20 mouse cellular contexts compared by ENCODE assay signal in genomic region chr2:93572565-93572964, GRCm38 (mm10). TPM values are rescaled to one million over a fixed set of nuclear protein-coding genes. Genes with fewer than 3 reads are reported as not detected.
DNase-seq lines count a peak whose midpoint lies in the region; ATAC-seq and TF ChIP-seq lines count a peak whose summit lies in the region.
"Had no signal": no experiment of that assay in that cellular context is flagged by ENCODE, and none has a peak within 500 bp of the region (broad histone marks: within the 10 kb centered on the region; RNA-seq: fewer than 3 reads in every experiment).

No protein-coding gene starts in this region.

- H3K4me2 ChIP-seq in forebrain, postnatal 0 days (ENCODE audit: low read depth): no peak overlapping the region
- H3K4me2 ChIP-seq in forebrain, embryonic 11.5 days (ENCODE audit: low read depth, low read length, severe bottlenecking): no peak overlapping the region
- H3K4me2 ChIP-seq in lung, embryonic 15.5 days: no peak overlapping the region
- H3K4me2 ChIP-seq: liver, embryonic 15.5 days; midbrain, embryonic 15.5 days; neural tube, embryonic 13.5 days had no signal

- H3K27me3 ChIP-seq in forebrain, postnatal 0 days (ENCODE audit: insufficient read depth, low read length): no peaks in the 10 kb centered on the region
- no peaks in the 10 kb centered on the region for H3K27me3 ChIP-seq in forebrain, embryonic 11.5 days (ENCODE audit: control insufficient read depth, insufficient read depth, low read length)
- no peaks in the 10 kb centered on the region for H3K27me3 ChIP-seq in lung, embryonic 15.5 days
- H3K27me3 ChIP-seq in limb, embryonic 10.5 days (ENCODE audit: low read depth, poor library complexity, severe bottlenecking): peaks cover 8% of the 10 kb centered on the region
- H3K27me3 ChIP-seq: liver, embryonic 15.5 days; midbrain, embryonic 15.5 days; neural tube, embryonic 13.5 days had no signal

- H3K36me3 ChIP-seq in forebrain, postnatal 0 days (ENCODE audit: insufficient read depth): no peaks in the 10 kb centered on the region
- H3K36me3 ChIP-seq in forebrain, embryonic 11.5 days (ENCODE audit: control insufficient read depth, insufficient read depth, low read length): no peaks in the 10 kb centered on the region
- H3K36me3 ChIP-seq in lung, embryonic 15.5 days: no peaks in the 10 kb centered on the region
- H3K36me3 ChIP-seq in limb, embryonic 10.5 days: no peaks in the 10 kb centered on the region
- H3K36me3 ChIP-seq: liver, embryonic 15.5 days; midbrain, embryonic 15.5 days; neural tube, embryonic 13.5 days had no signal

- TF ChIP-seq CTCF in forebrain, postnatal 0 days (IDR thresholded peaks at IDR 0.05; ENCODE audit: low read depth): no peak

- H3K27ac ChIP-seq in forebrain, postnatal 0 days (ENCODE audit: low read depth, low read length): no peak overlapping the region
- H3K27ac ChIP-seq in forebrain, embryonic 11.5 days (ENCODE audit: low read depth, low read length): no peak overlapping the region
- no peak overlapping the region for H3K27ac ChIP-seq in lung, embryonic 15.5 days
- 0 out of 2 replicates have a peak overlapping the region, but pooled peaks have one; percentile 42 for H3K27ac ChIP-seq in limb, embryonic 10.5 days
- H3K27ac ChIP-seq: liver, embryonic 15.5 days; midbrain, embryonic 15.5 days; neural tube, embryonic 13.5 days had no signal

- H3K4me3 ChIP-seq in forebrain, postnatal 0 days (ENCODE audit: low read depth, low read length): no peak overlapping the region
- no peak overlapping the region for H3K4me3 ChIP-seq in forebrain, embryonic 11.5 days (ENCODE audit: low read depth, low read length)
- no peak overlapping the region for H3K4me3 ChIP-seq in lung, embryonic 15.5 days
- no peak overlapping the region for H3K4me3 ChIP-seq in limb, embryonic 10.5 days
- H3K4me3 ChIP-seq: liver, embryonic 15.5 days; midbrain, embryonic 15.5 days; neural tube, embryonic 13.5 days had no signal

- H3K4me1 ChIP-seq in forebrain, postnatal 0 days (ENCODE audit: insufficient read depth): no peaks in the 10 kb centered on the region
- no peaks in the 10 kb centered on the region for H3K4me1 ChIP-seq in forebrain, embryonic 11.5 days (replicated peaks; ENCODE audit: control insufficient read depth, insufficient read depth, low read length)
- no peaks in the 10 kb centered on the region for H3K4me1 ChIP-seq in lung, embryonic 15.5 days
- peaks cover 31% of the 10 kb centered on the region for H3K4me1 ChIP-seq in limb, embryonic 10.5 days
- H3K4me1 ChIP-seq: liver, embryonic 15.5 days; midbrain, embryonic 15.5 days had no signal

- 50% methylated on average over 5 of the region's 5 CpGs for WGBS in forebrain, postnatal 0 days
- 70% methylated on average over 5 of the region's 5 CpGs for WGBS in forebrain, embryonic 11.5 days
- 52% methylated on average over 5 of the region's 5 CpGs for WGBS in lung, embryonic 15.5 days
- WGBS in limb, embryonic 10.5 days: 71% methylated on average over 5 of the region's 5 CpGs

- peak; percentile 11 for DNase-seq in forebrain, postnatal 0 days
- no peak for DNase-seq in forebrain, embryonic 11.5 days (ENCODE audit: low spot score)
- no peak for DNase-seq in lung, postnatal 36 days
- DNase-seq in brain, adult 2 months (ENCODE audit: low read depth, low spot score): peak; percentile 10
- DNase-seq in limb, embryonic 10.5 days (ENCODE audit: low spot score): no peak
- no peak for DNase-seq in testis, postnatal 14 days (ENCODE audit: low spot score)
- DNase-seq in urinary bladder, postnatal 4 days (ENCODE audit: low spot score in 2 of 2): no peak
- DNase-seq: cerebellum, adult 9-11 months; kidney, postnatal 10 days; retina, postnatal 1 day; thymus, postnatal 4 days had no signal

- no peak overlapping the region for H3K9ac ChIP-seq in forebrain, postnatal 0 days
- no peak overlapping the region for H3K9ac ChIP-seq in forebrain, embryonic 11.5 days (ENCODE audit: low read length)
- no peak overlapping the region for H3K9ac ChIP-seq in lung, embryonic 15.5 days
- H3K9ac ChIP-seq: liver, embryonic 15.5 days; midbrain, embryonic 15.5 days; neural tube, embryonic 13.5 days had no signal

- ATAC-seq in forebrain, postnatal 0 days: 0 out of 2 replicates have a peak, but pooled peaks have one; percentile 5
- ATAC-seq in forebrain, embryonic 11.5 days (replicated peaks; ENCODE audit: low FRiP score): no peak
- ATAC-seq in lung, embryonic 15.5 days (ENCODE audit: borderline replicate concordance, extremely low read depth, low FRiP score, low TSS enrichment): peak; percentile 57; the same call in 1 of the 2 replicates
- ATAC-seq: inflammation-experienced regulatory T-cells, adult 6 months; midbrain, embryonic 15.5 days had no signal

- H3K9me3 ChIP-seq in forebrain, postnatal 0 days (ENCODE audit: low read length): no peaks in the 10 kb centered on the region
- H3K9me3 ChIP-seq in forebrain, embryonic 11.5 days (ENCODE audit: control insufficient read depth, low read length): no peaks in the 10 kb centered on the region
- no peaks in the 10 kb centered on the region for H3K9me3 ChIP-seq in lung, embryonic 15.5 days
- H3K9me3 ChIP-seq in limb, embryonic 10.5 days (replicated peaks): no peaks in the 10 kb centered on the region
- H3K9me3 ChIP-seq: liver, embryonic 15.5 days; midbrain, embryonic 15.5 days; neural tube, embryonic 13.5 days had no signal

RNA-seq across cellular contexts. Expression of gene Gm10803, which starts 12.2 kb away (rescaled TPM):
- total RNA-seq in forebrain, postnatal 0 days (2014; rRNA removed): not detected in 2 replicates
- polyA plus RNA-seq in forebrain, postnatal 0 days (2015; fragmentation: Nextera tagmentation; extraction: Ambion mirVana): not detected in 2 replicates
- polyA plus RNA-seq in forebrain, embryonic 11.5 days (2014; fragmentation: Nextera tagmentation; extraction: Ambion mirVana): not detected in 2 replicates
- not detected in 2 replicates for polyA plus RNA-seq in lung, embryonic 15.5 days (2015; fragmentation: Nextera tagmentation; extraction: Ambion mirVana)
- not detected in 2 replicates for polyA plus RNA-seq in limb, embryonic 10.5 days (2016; fragmentation: Nextera tagmentation; extraction: Ambion mirVana)
- total RNA-seq: gastrocnemius, postnatal 4 days; MEL had no signal
- polyA plus RNA-seq: C2C12; heart, postnatal 0 days; inflammation-experienced regulatory T-cells, adult 6 months; liver, embryonic 15.5 days; midbrain, embryonic 15.5 days; neural tube, embryonic 13.5 days had no signal

Comparison
In these comparisons a context has a peak if more than half of its experiments do, and no peak if none do; other contexts are left out.
1. DNase-seq: peak in forebrain, postnatal 0 days (single experiment) and brain, adult 2 months (single experiment); none in forebrain, embryonic 11.5 days (single experiment), lung, postnatal 36 days (single experiment), limb, embryonic 10.5 days (single experiment), testis, postnatal 14 days (single experiment) and urinary bladder, postnatal 4 days (0 of 2).